Mouse (Mus musculus) liver, embryonic 14.5 days (tissue): ENCODE measurements around the gene Ccnjl. TPM values are rescaled to one million over a fixed set of nuclear protein-coding genes. Genes with fewer than 3 reads are reported as not detected.
A peak's percentile ranks its signal among the peaks of the same experiment; 100 is the strongest.

Experiments used
- ATAC-seq: fragments of 200-750 bp; cut with Nextera tagmentation; 2 replicates; pipeline ENCODE4 v1.8.0; 2017; ENCODE audit warnings: moderate number of reproducible peaks, mild to moderate bottlenecking, moderate library complexity; ENCODE audit not compliant: insufficient read depth
- DNase-seq, 3 experiments: peaks; one replicate each; pipeline ENCODE4 v3.0.0-alpha.2; 2012 to 2013; ENCODE audit warnings: low read depth in 3 of 3, low spot score in 3 of 3
- H3K27ac ChIP-seq: fragments of 300-500 bp; sonication (generic); 2 replicates; pipeline ENCODE4 v1.5.1; 2014; ENCODE audit warnings: moderate library complexity, mild to moderate bottlenecking, control low read depth, inconsistent platforms
- H3K27me3 ChIP-seq: fragments of 300-500 bp; sonication (generic); 2 replicates; pipeline ENCODE4 v1.6.1; 2014; ENCODE audit warnings: mild to moderate bottlenecking, low read length, moderate library complexity; ENCODE audit not compliant: control insufficient read depth, insufficient read depth
- H3K36me3 ChIP-seq: fragments of 300-500 bp; sonication (generic); replicated peaks from 2 replicates; pipeline ENCODE4 v1.6.1; 2014; ENCODE audit warnings: low read depth; ENCODE audit not compliant: control insufficient read depth, insufficient read depth
- H3K4me1 ChIP-seq, 2 experiments: fragments of 200-500 bp in 1 of 2; fragments of 300-500 bp in 1 of 2; sonication (generic) in 1 of 2; replicated peaks; 2 replicates each; pipeline ENCODE4 v1.6.1; 2012 to 2014; ENCODE audit warnings: antibody characterized with exemption in 1 of 2, inconsistent platforms in 1 of 2, low read length in 1 of 2; ENCODE audit not compliant: control insufficient read depth in 2 of 2, insufficient read depth in 2 of 2
- H3K4me2 ChIP-seq: fragments of 300-500 bp; sonication (generic); 2 replicates; pipeline ENCODE4 v1.6.1; 2014; ENCODE audit warnings: low read depth, mild to moderate bottlenecking, control low read depth, moderate library complexity
- H3K4me3 ChIP-seq, 2 experiments: fragments of 200-500 bp in 1 of 2; fragments of 300-500 bp in 1 of 2; sonication (generic) in 1 of 2; 2 replicates each; pipeline ENCODE4 v1.5.1; 2012 to 2014; ENCODE audit warnings: low read depth in 2 of 2, low read length in 2 of 2, mild to moderate bottlenecking in 2 of 2, control low read depth in 1 of 2, inconsistent platforms in 1 of 2, moderate library complexity in 1 of 2; ENCODE audit not compliant: insufficient read depth in 1 of 2
- H3K9ac ChIP-seq: fragments of 300-500 bp; sonication (generic); replicated peaks from 2 replicates; pipeline ENCODE4 v1.6.1; 2014; ENCODE audit warnings: mild to moderate bottlenecking, control low read depth, moderate library complexity
- H3K9me3 ChIP-seq: fragments of 300-500 bp; sonication (generic); 2 replicates; pipeline ENCODE4 v1.6.1; 2016; ENCODE audit warnings: low read length, mixed read lengths; ENCODE audit not compliant: control insufficient read depth
- CTCF ChIP-seq: IDR thresholded peaks from 2 replicates; pipeline ENCODE4 v1.5.1; 2016; ENCODE audit warnings: antibody characterized with exemption, low read depth, control low read depth
- EP300 ChIP-seq: IDR thresholded peaks from 2 replicates; pipeline ENCODE4 v1.6.1; 2016; ENCODE audit warnings: antibody characterized with exemption, low read depth
- WGBS: fragments of 180-500 bp; shearing (Covaris S2); extraction: QIAGEN DNeasy Blood & Tissue Kit; methylation state at CpG from one replicate; pipeline ENCODE4 v1.1.7; 2014; ENCODE audit not compliant: insufficient replicate concordance; 5-methylcytosine and 5-hydroxymethylcytosine counted together
- polyA plus RNA-seq, 2 experiments: library from polyadenylated mRNA; depleted of rRNA in 1 of 2; stranded (reverse) in 1 of 2; unstranded in 1 of 2; fragments of >200 nt; fragmentation: Nextera tagmentation in 1 of 2; extraction: Ambion mirVana in 1 of 2; gene quantifications; 2 replicates each; pipeline versions ENCODE4 v1.2.1 to v1.2.3; 2012 to 2014

The Ccnjl gene
- polyA plus RNA-seq, 2 experiments: 0.79 to 1.5 TPM

DNA sequence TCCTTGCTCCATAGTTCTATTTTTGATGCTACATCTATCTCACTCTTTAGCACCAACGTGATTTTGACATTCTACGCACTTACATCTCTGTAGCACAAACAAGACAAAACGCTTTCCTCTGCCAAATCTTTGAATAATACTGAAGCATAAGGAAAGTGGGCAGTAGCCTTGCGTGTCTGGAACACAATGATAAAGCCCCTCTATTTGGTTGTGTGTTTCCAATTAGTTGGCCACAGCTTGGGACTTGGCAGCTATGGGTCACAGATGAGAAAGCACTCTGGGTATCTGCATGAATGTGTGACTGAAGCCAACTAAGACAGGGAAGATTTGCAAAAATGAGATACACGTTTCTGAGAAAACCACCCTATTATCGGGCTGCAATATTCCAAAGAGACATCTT is 20.6 kb upstream of the Ccnjl start:
- no peak overlapping the region for H3K27ac ChIP-seq
- 53% methylated on average over 6 of the region's 6 CpGs for WGBS
- no peaks in the 10 kb centered on the region for H3K36me3 ChIP-seq
- no peak overlapping the region for H3K9ac ChIP-seq
- no peaks in the 10 kb centered on the region for H3K27me3 ChIP-seq
- H3K4me2 ChIP-seq: no peak overlapping the region
- no peak for ATAC-seq
- no peaks in the 10 kb centered on the region for H3K9me3 ChIP-seq
- TF ChIP-seq CTCF: no peak
- no peak for TF ChIP-seq EP300
- DNase-seq: no peak
- no peak overlapping the region for H3K4me3 ChIP-seq
- H3K4me1 ChIP-seq: 0 out of 4 replicates have a peak, but pooled peaks cover 0 to 2% of the 10 kb centered on the region in 2 experiments

DNA sequence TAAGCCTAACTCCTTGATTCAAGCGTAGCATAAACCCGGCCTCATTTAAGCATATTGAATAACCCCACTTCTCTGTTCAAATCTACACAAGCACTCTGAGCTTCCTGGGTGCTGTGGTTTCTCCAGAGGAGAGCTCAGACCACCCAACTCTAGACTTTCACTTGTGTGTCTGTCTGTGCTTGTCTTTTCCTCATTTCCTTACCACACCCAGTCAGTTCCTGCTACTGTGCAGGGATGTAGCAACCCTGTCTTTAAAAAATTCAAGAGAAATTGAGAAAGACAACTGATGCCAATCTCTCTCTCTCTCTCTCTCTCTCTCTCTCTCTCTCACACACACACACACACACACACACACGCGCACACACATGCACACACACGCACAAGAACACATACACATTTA is 18.7 kb upstream of the Ccnjl start:
- H3K27ac ChIP-seq: no peak overlapping the region
- TF ChIP-seq CTCF (no peak), EP300 (no peak)
- ATAC-seq (no peak), DNase-seq (no peak)
- H3K36me3 ChIP-seq: no peaks in the 10 kb centered on the region
- H3K9ac ChIP-seq: no peak overlapping the region
- H3K27me3 ChIP-seq: no peaks in the 10 kb centered on the region
- H3K4me2 ChIP-seq: no peak overlapping the region
- WGBS: 76% methylated on average over 5 of the region's 5 CpGs
- H3K4me1 ChIP-seq: 0 out of 4 replicates have a peak, but pooled peaks cover 0 to 2% of the 10 kb centered on the region in 2 experiments
- no peak overlapping the region for H3K4me3 ChIP-seq
- H3K9me3 ChIP-seq: no peaks in the 10 kb centered on the region

DNA sequence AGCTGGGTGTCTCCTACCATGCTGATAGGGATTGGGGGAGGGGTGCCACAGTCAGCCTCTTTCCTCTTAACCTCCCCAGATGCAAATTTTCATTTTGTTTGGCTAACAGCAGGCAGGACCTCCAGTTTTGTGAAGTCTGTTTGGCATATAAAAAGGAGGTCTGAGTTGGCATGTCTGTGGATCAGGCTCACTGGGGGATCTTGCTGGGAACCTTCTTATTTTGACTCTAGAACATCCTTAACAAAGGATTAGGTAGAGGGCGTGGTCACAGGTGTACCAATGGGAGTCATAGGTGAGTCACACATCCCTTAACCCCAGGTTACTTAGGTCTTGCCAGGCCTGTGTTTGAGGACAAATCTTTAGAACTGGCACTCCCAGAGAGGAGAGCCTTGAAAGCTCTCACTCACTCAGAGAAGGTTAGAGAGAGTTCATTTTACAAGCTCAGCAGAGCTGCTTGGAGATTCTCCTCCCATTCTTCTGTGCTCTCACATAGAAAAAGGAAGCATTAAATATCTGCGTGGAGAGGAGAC is 15.9 kb upstream of the Ccnjl start:
- Histone ChIP-seq H3K9ac (no peak overlapping the region), H3K36me3 (no peaks in the 10 kb centered on the region), H3K27me3 (no peaks in the 10 kb centered on the region), H3K4me2 (no peak overlapping the region), H3K4me3 (no peak overlapping the region), H3K9me3 (no peaks in the 10 kb centered on the region), H3K4me1 (0 out of 4 replicates have a peak, but pooled peaks cover 0 to 2% of the 10 kb centered on the region in 2 experiments), H3K27ac (no peak overlapping the region)
- WGBS: 26% methylated on average over 2 of the region's 2 CpGs
- TF ChIP-seq EP300 (no peak), CTCF (no peak)
- ATAC-seq: no peak
- DNase-seq: no peak

DNA sequence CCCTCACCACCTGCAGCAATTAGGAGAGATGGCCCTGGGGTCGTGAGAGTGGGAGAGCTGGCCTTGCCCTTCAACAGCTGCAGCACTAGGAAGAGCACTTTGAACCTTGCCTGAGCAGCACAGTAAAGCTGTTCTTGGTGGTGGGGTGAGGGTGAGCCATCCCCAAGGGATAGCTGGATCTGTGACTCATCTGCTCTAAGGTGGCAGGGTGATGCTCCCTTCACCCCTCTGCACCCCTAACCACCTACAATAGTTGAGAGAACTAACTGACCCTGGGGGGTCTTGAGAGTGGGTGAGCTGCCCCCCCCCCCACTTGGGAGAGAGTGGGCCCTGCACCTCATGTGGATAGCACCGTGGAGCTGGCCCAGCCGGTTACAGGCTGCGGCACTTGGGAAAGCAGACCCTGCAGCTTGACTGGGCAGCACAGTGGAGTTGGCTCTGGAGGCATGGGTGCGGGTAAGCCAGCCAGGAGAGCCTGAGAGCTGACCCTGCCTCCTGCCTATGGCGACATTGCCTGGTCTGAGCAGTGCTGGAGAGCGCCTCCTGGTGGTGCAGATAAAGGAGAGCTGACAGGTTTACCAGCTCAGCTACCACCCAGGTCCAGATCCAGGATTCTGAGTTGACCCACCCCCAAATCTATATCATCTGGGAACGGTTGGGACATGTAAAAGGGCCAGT is 12.1 kb upstream of the Ccnjl start:
- no peak for ATAC-seq

DNA sequence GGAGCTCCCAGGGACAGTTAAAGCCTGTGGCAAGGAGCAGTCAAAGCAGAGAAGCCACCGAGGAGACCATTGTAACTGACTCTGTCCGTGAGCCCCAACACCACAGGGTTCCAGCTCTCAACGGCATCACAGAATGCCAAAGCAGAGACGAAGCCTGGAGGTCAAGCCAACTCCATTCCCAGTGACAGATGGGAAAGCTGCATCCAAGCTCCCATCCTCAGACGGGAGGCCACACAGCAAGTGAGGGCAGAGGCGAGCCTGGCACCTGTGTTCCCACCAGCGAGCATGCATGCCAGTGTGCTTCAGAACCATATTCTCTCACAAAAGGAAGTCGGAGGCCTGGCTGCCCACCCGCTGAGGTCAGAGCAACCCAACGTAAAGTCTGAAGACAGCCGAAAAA is 10.9 kb upstream of the Ccnjl start:
- no peak overlapping the region for H3K4me3 ChIP-seq
- H3K4me2 ChIP-seq: no peak overlapping the region
- H3K36me3 ChIP-seq: no peaks in the 10 kb centered on the region
- H3K9me3 ChIP-seq: no peaks in the 10 kb centered on the region
- TF ChIP-seq EP300 (no peak), CTCF (no peak)
- ATAC-seq: no peak
- 73% methylated on average over 11 of the region's 11 CpGs for WGBS
- H3K27ac ChIP-seq: no peak overlapping the region
- no peak for DNase-seq
- H3K4me1 ChIP-seq: no peaks in the 10 kb centered on the region
- H3K9ac ChIP-seq: no peak overlapping the region
- no peaks in the 10 kb centered on the region for H3K27me3 ChIP-seq

More for the DNA sequence above, 12.1 kb upstream of the Ccnjl start:
- DNase-seq: peak in 1 of 3 experiments; percentile 12
- Histone ChIP-seq H3K27ac (no peak overlapping the region), H3K4me3 (no peak overlapping the region), H3K9me3 (no peaks in the 10 kb centered on the region), H3K9ac (no peak overlapping the region), H3K27me3 (no peaks in the 10 kb centered on the region), H3K4me1 (no peaks in the 10 kb centered on the region), H3K4me2 (no peak overlapping the region), H3K36me3 (no peaks in the 10 kb centered on the region)
- TF ChIP-seq CTCF (peak; percentile 76), EP300 (no peak)
- WGBS: 36% methylated on average over 8 of the region's 8 CpGs
